10 mouse cellular contexts compared by ENCODE assay signal in genomic region chr6:145815200-145815599, GRCm38 (mm10). TPM values are rescaled to one million over a fixed set of nuclear protein-coding genes. Genes with fewer than 3 reads are reported as not detected.
DNase-seq lines count a peak whose midpoint lies in the region; ATAC-seq and TF ChIP-seq lines count a peak whose summit lies in the region.
"Had no signal": no experiment of that assay in that cellular context is flagged by ENCODE, and none has a peak within 500 bp of the region (broad histone marks: within the 10 kb centered on the region; RNA-seq: fewer than 3 reads in every experiment).

No protein-coding gene starts in this region.

- no peaks in the 10 kb centered on the region; the same call in 1 of the 2 replicates for H3K36me3 ChIP-seq in hindbrain, postnatal 0 days (ENCODE audit: insufficient read depth, low read length)
- H3K36me3 ChIP-seq in hindbrain, embryonic 14.5 days (replicated peaks; ENCODE audit: control insufficient read depth, insufficient read depth): no peaks in the 10 kb centered on the region; the same call in 1 of the 2 replicates
- no peaks in the 10 kb centered on the region for H3K36me3 ChIP-seq in midbrain, postnatal 0 days (ENCODE audit: insufficient read depth, low read length)
- H3K36me3 ChIP-seq in midbrain, embryonic 16.5 days (ENCODE audit: control insufficient read depth, insufficient read depth, low read length): no peaks in the 10 kb centered on the region
- no peaks in the 10 kb centered on the region for H3K36me3 ChIP-seq in neural tube, embryonic 11.5 days (ENCODE audit: control insufficient read depth, insufficient read depth, low read length)
- H3K36me3 ChIP-seq: liver, embryonic 13.5 days had no signal

- peak; percentile 42 for DNase-seq in hindbrain, postnatal 0 days (ENCODE audit: low spot score)
- no peak for DNase-seq in hindbrain, embryonic 14.5 days (ENCODE audit: low spot score)
- peak; percentile 19 for DNase-seq in midbrain, postnatal 0 days (ENCODE audit: low spot score)
- DNase-seq in embryo, embryonic 11 days: peak; percentile 49
- DNase-seq in neural tube, embryonic 11.5 days (ENCODE audit: low spot score): peak; percentile 40
- DNase-seq: kidney, adult 9 months; liver, embryonic 13.5 days had no signal

- no peak overlapping the region for H3K9ac ChIP-seq in hindbrain, postnatal 0 days (replicated peaks; ENCODE audit: low read length)
- no peak overlapping the region for H3K9ac ChIP-seq in hindbrain, embryonic 14.5 days
- H3K9ac ChIP-seq in midbrain, postnatal 0 days (replicated peaks; ENCODE audit: low read length, poor library complexity, severe bottlenecking): no peak overlapping the region
- H3K9ac ChIP-seq in midbrain, embryonic 16.5 days (ENCODE audit: low read depth, low read length): no peak overlapping the region
- H3K9ac ChIP-seq in neural tube, embryonic 11.5 days (ENCODE audit: low read length): peak overlapping the region; percentile 29; the same call in 1 of the 2 replicates
- H3K9ac ChIP-seq: liver, embryonic 13.5 days; neural tube, embryonic 12.5 days had no signal

- H3K4me2 ChIP-seq in hindbrain, postnatal 0 days (ENCODE audit: low read depth, low read length): no peak overlapping the region
- no peak overlapping the region for H3K4me2 ChIP-seq in hindbrain, embryonic 14.5 days (replicated peaks)
- no peak overlapping the region for H3K4me2 ChIP-seq in midbrain, postnatal 0 days (ENCODE audit: low read depth, low read length, poor library complexity, severe bottlenecking)
- H3K4me2 ChIP-seq in midbrain, embryonic 16.5 days (ENCODE audit: low read length): no peak overlapping the region
- H3K4me2 ChIP-seq in neural tube, embryonic 11.5 days (ENCODE audit: low read depth): no peak overlapping the region
- H3K4me2 ChIP-seq: liver, embryonic 13.5 days; neural tube, embryonic 12.5 days had no signal

- no peak overlapping the region for H3K27ac ChIP-seq in hindbrain, postnatal 0 days
- H3K27ac ChIP-seq in hindbrain, embryonic 14.5 days: no peak overlapping the region
- no peak overlapping the region for H3K27ac ChIP-seq in midbrain, postnatal 0 days (ENCODE audit: low read depth, low read length)
- no peak overlapping the region for H3K27ac ChIP-seq in midbrain, embryonic 16.5 days (ENCODE audit: low read length)
- H3K27ac ChIP-seq in neural tube, embryonic 11.5 days (ENCODE audit: low read depth, low read length): no peak overlapping the region
- H3K27ac ChIP-seq: liver, embryonic 13.5 days; neural tube, embryonic 12.5 days had no signal

- H3K9me3 ChIP-seq in hindbrain, postnatal 0 days (ENCODE audit: low read length): no peaks in the 10 kb centered on the region
- H3K9me3 ChIP-seq in hindbrain, embryonic 14.5 days (ENCODE audit: control insufficient read depth, low read length): no peaks in the 10 kb centered on the region
- no peaks in the 10 kb centered on the region for H3K9me3 ChIP-seq in midbrain, postnatal 0 days (ENCODE audit: low read length)
- no peaks in the 10 kb centered on the region for H3K9me3 ChIP-seq in midbrain, embryonic 16.5 days (replicated peaks; ENCODE audit: control insufficient read depth, low read length, poor library complexity, severe bottlenecking)
- no peaks in the 10 kb centered on the region for H3K9me3 ChIP-seq in neural tube, embryonic 11.5 days (ENCODE audit: control insufficient read depth, low read length)
- H3K9me3 ChIP-seq: liver, embryonic 13.5 days; neural tube, embryonic 12.5 days had no signal

- H3K4me3 ChIP-seq in hindbrain, postnatal 0 days (ENCODE audit: low read length): no peak overlapping the region
- H3K4me3 ChIP-seq in hindbrain, embryonic 14.5 days (replicated peaks; ENCODE audit: low read length): no peak overlapping the region
- H3K4me3 ChIP-seq in midbrain, postnatal 0 days (ENCODE audit: low read depth, low read length): no peak overlapping the region
- H3K4me3 ChIP-seq in midbrain, embryonic 16.5 days (ENCODE audit: low read depth, low read length): no peak overlapping the region
- no peak overlapping the region for H3K4me3 ChIP-seq in neural tube, embryonic 11.5 days (ENCODE audit: low read depth, low read length)
- H3K4me3 ChIP-seq: liver, embryonic 13.5 days; neural tube, embryonic 12.5 days had no signal

- H3K27me3 ChIP-seq in hindbrain, postnatal 0 days (ENCODE audit: insufficient read depth, low read length): no peaks in the 10 kb centered on the region
- no peaks in the 10 kb centered on the region for H3K27me3 ChIP-seq in hindbrain, embryonic 14.5 days (ENCODE audit: control insufficient read depth, insufficient read depth, low read length)
- no peaks in the 10 kb centered on the region for H3K27me3 ChIP-seq in midbrain, postnatal 0 days (ENCODE audit: insufficient read depth, low read length)
- no peaks in the 10 kb centered on the region for H3K27me3 ChIP-seq in midbrain, embryonic 16.5 days (ENCODE audit: control insufficient read depth, insufficient read depth, low read depth, low read length)
- no peaks in the 10 kb centered on the region for H3K27me3 ChIP-seq in neural tube, embryonic 11.5 days (ENCODE audit: control insufficient read depth, insufficient read depth, low read length)
- H3K27me3 ChIP-seq: liver, embryonic 13.5 days; neural tube, embryonic 12.5 days had no signal

- H3K4me1 ChIP-seq in hindbrain, postnatal 0 days (ENCODE audit: insufficient read depth, low read length): no peaks in the 10 kb centered on the region
- no peaks in the 10 kb centered on the region for H3K4me1 ChIP-seq in hindbrain, embryonic 14.5 days (replicated peaks; ENCODE audit: control insufficient read depth, insufficient read depth, low read length)
- H3K4me1 ChIP-seq in midbrain, postnatal 0 days (ENCODE audit: insufficient read depth, low read length): no peaks in the 10 kb centered on the region
- H3K4me1 ChIP-seq in midbrain, embryonic 16.5 days (ENCODE audit: control insufficient read depth, insufficient read depth, low read length): no peaks in the 10 kb centered on the region
- H3K4me1 ChIP-seq in neural tube, embryonic 11.5 days (ENCODE audit: control insufficient read depth, insufficient read depth, low read length): no peaks in the 10 kb centered on the region
- H3K4me1 ChIP-seq: neural tube, embryonic 12.5 days had no signal

- peak; percentile 54 for TF ChIP-seq CTCF in hindbrain, postnatal 0 days (IDR thresholded peaks at IDR 0.05; ENCODE audit: low read depth)
- peak; percentile 50 for TF ChIP-seq CTCF in midbrain, postnatal 0 days (IDR thresholded peaks at IDR 0.05)

- no peak for ATAC-seq in hindbrain, postnatal 0 days
- no peak for ATAC-seq in hindbrain, embryonic 14.5 days (ENCODE audit: low FRiP score)
- no peak for ATAC-seq in midbrain, postnatal 0 days (ENCODE audit: low FRiP score)
- ATAC-seq in midbrain, embryonic 16.5 days: no peak
- ATAC-seq in neural tube, embryonic 11.5 days (ENCODE audit: insufficient read depth, low FRiP score, low TSS enrichment): no peak
- no peak for ATAC-seq in activated CD4-positive, CD25-positive, alpha-beta regulatory T cell, adult 4 months

- WGBS in hindbrain, postnatal 0 days: 36% methylated on average over 15 of the region's 15 CpGs
- 30% methylated on average over 15 of the region's 15 CpGs for WGBS in hindbrain, embryonic 14.5 days
- 37% methylated on average over 15 of the region's 15 CpGs for WGBS in midbrain, postnatal 0 days
- WGBS in midbrain, embryonic 16.5 days: 33% methylated on average over 15 of the region's 15 CpGs
- WGBS in neural tube, embryonic 11.5 days: 33% methylated on average over 15 of the region's 15 CpGs

RNA-seq across cellular contexts. Expression of gene Bhlhe41, which starts 50.2 kb away (rescaled TPM):
- 4.9 and 6.8 TPM in 2 replicates for total RNA-seq in hindbrain, postnatal 0 days (2014; rRNA removed)
- polyA plus RNA-seq in hindbrain, postnatal 0 days (2015; fragmentation: Nextera tagmentation; extraction: Ambion mirVana): 9.4 TPM in 2 replicates
- 5.2 and 5.5 TPM in 2 replicates for polyA plus RNA-seq in hindbrain, embryonic 14.5 days (2014; fragmentation: Nextera tagmentation; extraction: Ambion mirVana)
- 6.3 and 6.4 TPM in 2 replicates for total RNA-seq in midbrain, postnatal 0 days (2014; rRNA removed)
- 7.3 and 8.3 TPM in 2 replicates for polyA plus RNA-seq in midbrain, postnatal 0 days (2015; fragmentation: Nextera tagmentation; extraction: Ambion mirVana)
- polyA plus RNA-seq in midbrain, embryonic 16.5 days (2015; fragmentation: Nextera tagmentation; extraction: Ambion mirVana): 8.9 and 9.7 TPM in 2 replicates
- polyA plus RNA-seq in neural tube, embryonic 11.5 days (2014; fragmentation: Nextera tagmentation; extraction: Ambion mirVana): 1.0 and 1.2 TPM in 2 replicates
- polyA plus RNA-seq in activated CD4-positive, CD25-positive, alpha-beta regulatory T cell, adult 4 months (2017; shearing (Covaris generic)): under 1 TPM; 0.05 to 0.17 TPM
